Mouse (Mus musculus): ENCODE data around the gene Zzef1. TPM values are rescaled to one million over a fixed set of nuclear protein-coding genes. Genes with fewer than 3 reads are reported as not detected.
A peak's percentile ranks its signal among the peaks of the same experiment; 100 is the strongest.
"Not testable (repeated sequence)": the region's sequence is repeated elsewhere in the genome, so short reads cannot be mapped to it uniquely, and the experiment has no call there.

Gene Zzef1
- 87.3 to 90.8 TPM (median 90.0 TPM) in 3 replicates for total RNA-seq (2017)

DNA sequence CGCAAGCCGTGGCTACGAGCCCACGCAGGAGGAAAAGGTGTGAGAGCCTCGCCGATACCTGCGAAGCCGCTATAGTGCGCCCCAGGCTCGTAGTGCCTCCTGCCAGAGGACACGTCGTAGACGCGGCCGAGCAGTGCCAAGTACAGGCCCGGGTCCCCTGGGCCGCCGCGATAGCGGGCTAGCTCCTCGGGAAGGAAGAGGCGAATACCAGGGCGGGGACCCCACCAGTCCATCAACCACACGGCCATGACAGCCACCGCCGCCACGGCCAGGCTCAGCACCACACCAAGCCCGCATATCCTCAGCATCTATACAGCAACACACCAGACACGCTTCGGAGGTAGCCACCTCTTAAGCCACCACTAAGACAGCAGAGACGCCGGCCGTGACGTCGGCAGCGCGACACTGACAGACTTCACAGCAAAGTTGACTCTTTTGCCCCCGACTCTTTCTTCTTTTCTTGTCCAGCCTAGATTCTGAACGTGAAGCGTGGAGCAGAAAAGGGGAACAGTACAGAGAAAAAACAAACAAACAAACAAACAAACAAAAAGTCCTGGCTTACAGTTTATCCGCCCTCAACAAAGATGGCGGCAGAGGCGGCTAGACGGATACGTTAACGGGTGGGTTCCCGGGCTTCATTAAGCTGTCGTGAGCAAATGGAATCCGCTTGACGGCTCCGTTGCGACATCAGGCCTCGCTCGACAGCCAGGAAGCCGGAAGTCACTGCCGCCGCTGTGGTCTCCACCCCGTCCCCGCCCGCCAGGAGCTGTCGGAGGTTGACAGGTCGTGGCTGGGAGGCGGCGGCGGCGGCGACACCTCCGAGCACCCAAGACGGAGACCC lies at the start of gene Zzef1, which contains the start of gene Cyb5d2:
Gene Zzef1 (plus strand): TSS at position 772 of the 841 bp plus-strand sequence.
Gene Cyb5d2 (minus strand): TSS at position 688 of the 841 bp plus-strand sequence.
- peak; percentile 99 for ATAC-seq (replicated peaks; ENCODE audit: insufficient number of reproducible peaks, low FRiP score, low TSS enrichment, poor library complexity, severe bottlenecking)

DNA sequence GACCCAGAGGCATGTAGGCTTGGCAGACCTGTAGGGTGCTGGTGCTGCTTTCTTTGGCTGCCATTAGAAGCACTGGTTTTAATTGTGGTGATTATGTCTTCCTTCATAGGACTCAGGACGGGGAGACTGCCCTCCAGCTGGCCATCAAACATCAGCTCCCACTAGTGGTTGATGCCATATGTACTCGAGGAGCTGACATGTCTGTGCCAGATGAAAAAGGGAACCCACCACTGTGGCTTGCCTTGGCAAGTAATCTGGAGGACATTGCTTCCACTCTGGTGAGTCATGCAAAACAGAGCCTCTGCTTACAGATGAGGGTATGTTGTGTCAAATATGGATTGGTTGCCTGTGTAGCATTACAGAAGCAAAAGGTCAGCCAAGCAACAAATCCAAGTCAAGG lies 44.1 kb upstream of the Zzef1 start:
- ATAC-seq (replicated peaks; ENCODE audit: insufficient number of reproducible peaks, low FRiP score, low TSS enrichment, poor library complexity, severe bottlenecking), result no peak

DNA sequence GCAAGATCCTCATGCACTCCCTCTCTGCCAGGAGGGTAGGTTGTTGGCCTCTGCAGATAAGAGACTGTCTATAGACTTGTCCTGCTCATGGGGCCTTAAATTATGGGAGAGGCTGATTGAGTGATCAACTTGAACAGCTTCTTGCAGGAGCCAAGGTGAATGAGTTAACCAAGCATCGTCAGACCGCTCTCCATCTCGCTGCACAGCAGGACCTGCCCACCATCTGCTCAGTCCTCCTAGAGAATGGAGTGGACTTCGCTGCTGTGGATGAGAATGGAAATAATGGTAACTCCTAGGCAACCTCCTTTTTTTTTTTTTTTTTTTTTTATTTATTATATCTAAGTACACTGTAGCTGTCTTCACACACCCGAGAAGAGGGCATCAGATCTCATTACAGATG lies 37.7 kb upstream of the Zzef1 start:
- no peak for ATAC-seq (replicated peaks; ENCODE audit: insufficient number of reproducible peaks, low FRiP score, low TSS enrichment, poor library complexity, severe bottlenecking)

DNA sequence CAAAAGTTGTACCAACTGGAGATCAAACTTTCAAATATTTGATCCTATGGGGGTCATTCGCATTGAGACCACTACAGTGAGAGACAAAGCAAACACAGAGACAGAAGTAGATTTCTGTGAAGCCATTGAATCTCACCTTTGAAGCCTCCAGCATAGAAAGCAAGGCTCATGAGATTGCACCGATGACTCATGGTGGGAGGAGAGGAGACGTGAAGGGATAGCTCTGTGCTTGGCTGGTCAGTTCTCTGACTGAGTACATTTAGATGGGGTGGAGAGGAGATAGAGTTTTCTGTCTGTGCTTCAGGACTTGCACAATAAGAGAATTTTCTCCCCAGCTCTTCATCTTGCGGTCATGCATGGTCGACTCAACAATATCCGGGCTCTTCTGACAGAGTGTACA lies 36.4 kb upstream of the Zzef1 start:
- ATAC-seq (replicated peaks; ENCODE audit: insufficient number of reproducible peaks, low FRiP score, low TSS enrichment, poor library complexity, severe bottlenecking), result no peak

DNA sequence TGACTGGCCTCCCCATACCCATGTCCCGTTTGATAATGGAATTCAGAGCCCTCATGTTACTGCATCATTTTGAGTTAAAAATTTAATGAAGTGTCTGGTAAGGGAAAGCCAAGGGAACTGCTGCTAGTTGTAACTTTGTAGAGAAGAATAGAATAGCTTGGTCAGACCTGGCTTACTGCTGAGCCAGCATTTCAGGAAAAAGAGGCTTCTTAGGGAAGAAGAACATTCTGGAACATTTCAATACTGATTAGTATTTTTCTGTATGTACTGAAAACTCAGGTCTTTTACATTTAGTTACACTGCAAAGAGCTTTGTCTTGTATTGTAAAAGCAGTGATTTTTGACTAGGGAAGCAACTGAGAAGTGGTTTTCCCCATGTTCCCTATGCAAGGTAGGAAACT lies 35.2 kb upstream of the Zzef1 start:
- no peak for ATAC-seq (replicated peaks; ENCODE audit: insufficient number of reproducible peaks, low FRiP score, low TSS enrichment, poor library complexity, severe bottlenecking)

DNA sequence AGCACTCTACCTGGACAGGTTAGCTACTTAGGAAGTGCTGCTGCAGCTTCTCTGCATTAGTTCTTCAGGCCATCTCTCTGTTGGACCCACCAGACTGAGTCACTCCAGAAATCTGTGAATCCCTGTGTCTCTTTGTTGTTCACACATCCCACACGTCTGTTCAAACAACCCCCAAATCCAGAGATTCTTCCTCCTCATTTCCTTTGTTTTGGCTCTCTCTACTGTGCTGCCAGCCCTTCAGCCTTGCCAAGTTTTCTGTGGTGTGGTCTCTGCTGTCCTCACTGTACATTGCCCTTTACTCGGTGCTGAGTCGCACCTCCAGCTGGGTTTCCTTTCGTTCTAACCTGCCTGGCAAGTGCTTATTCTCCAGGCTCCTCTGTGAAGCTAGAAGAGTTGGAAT lies 31.8 kb upstream of the Zzef1 start:
- ATAC-seq (replicated peaks; ENCODE audit: insufficient number of reproducible peaks, low FRiP score, low TSS enrichment, poor library complexity, severe bottlenecking), result no peak

DNA sequence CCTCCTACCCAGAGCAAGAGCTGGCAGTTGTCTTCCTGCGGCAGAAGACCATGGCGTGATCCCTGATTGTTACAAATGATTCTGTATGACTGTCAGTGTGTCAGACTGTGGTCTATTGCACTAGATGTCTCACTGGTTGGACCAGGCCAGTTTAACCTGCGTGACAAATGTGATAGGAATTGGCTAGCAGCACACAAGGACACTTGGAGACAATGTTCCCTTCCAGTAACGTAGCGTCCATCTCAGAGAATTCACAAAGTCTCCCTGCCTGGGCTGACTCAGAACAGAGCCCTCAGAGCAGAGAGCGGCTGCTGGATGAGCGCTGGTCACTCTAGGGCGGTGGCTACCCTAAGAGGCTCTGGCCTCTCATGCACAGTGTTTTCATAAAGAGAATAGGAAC lies 28.3 kb upstream of the Zzef1 start:
- ATAC-seq (replicated peaks; ENCODE audit: insufficient number of reproducible peaks, low FRiP score, low TSS enrichment, poor library complexity, severe bottlenecking), result no peak

DNA sequence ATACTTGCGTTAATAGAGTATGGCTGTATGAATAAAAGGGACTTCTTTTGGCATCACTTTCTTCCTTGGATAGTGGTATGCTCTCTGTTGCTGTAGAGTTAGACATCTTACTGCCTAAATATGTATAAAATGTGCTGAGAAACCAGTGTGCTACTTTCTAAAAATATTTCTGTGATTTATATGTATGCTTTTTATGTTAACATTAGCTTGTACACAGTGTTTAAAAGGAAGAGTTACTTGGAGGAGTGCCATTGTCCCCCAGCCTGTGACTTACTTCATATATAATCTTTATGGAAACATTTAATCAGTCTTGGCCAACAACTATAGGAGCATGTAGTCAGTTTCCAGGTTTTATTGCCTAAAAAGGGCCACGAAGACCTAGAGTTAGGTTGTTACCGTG lies 27.0 kb upstream of the Zzef1 start:
- ATAC-seq (replicated peaks; ENCODE audit: insufficient number of reproducible peaks, low FRiP score, low TSS enrichment, poor library complexity, severe bottlenecking), result no peak

DNA sequence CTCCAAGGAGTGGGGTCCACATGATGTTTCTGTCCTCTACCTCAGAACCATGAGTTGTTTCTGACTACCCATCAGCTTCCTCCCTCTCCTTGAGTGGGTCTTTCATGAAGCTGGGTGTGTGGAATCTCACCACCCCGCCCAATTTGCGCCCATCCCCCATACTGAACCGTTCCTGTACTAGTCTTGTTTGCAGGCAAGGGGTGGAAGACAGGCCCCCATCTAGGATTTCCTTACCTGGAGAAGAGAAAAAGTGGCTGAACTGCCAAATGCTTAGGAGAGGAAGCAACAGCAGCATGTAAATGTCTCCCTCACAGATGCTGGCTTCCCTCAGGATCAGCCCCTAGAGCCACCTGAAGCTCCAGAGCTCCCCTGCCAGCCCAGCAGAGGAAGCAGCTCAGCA lies 25.7 kb upstream of the Zzef1 start:
- ATAC-seq (replicated peaks; ENCODE audit: insufficient number of reproducible peaks, low FRiP score, low TSS enrichment, poor library complexity, severe bottlenecking), result no peak

DNA sequence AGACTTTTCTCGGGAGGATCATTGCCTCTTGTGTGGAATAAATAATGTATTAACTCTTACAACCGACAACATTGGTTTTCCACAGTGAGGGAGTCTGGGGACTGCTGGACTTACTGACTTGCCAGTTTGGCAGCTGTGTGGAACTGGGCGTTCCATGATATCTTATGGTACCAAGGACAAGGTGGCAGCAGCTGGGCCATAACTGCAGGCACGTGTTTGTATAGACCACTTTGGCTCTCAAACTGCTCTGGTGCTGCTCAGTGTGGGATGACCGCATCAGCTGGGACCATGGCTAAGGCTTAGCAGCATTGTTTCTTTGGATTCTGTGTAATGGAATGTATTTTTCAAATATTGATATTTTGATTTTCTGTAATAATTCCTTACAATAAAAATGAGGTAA lies 25.2 kb upstream of the Zzef1 start:
- no peak for ATAC-seq (replicated peaks; ENCODE audit: insufficient number of reproducible peaks, low FRiP score, low TSS enrichment, poor library complexity, severe bottlenecking)

DNA sequence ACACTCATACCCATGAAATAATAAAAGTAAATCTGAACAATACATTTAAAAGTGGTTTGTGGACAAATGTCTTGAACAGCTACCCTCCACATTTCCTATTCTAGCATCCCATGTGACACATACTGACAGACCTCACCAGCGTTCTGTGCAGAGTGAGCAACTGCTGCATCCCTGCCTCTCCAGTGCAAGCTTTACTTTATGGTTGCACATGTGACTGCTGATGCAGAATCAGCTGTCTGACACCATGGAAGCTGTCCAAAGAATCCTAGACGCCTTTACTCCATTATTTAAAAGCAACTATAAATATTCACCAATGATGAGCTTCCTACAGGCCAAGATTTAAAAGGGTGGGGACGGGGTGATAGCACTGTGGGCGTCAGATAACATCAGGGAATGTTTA lies 24.6 kb upstream of the Zzef1 start:
- ATAC-seq (replicated peaks; ENCODE audit: insufficient number of reproducible peaks, low FRiP score, low TSS enrichment, poor library complexity, severe bottlenecking), result no peak

DNA sequence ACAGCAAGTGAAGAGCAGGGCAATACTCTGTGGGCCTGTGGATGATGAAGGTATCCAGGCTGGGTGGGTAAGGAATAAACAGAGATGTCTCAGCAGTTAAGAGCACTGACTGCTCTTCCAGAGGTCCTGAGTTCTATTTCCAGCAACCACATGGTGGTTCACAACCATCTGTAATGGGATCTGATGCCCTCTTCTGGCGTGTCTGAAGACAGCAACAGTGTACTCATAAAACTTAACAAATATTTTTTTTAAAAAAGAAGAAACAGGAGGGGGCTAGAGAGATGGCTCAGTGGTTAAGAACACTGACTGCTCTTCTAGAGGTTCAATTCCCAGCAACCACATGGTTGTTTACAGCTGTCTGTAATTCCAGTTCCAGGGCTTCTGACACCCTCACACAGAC lies 23.4 kb upstream of the Zzef1 start:
- ATAC-seq (replicated peaks; ENCODE audit: insufficient number of reproducible peaks, low FRiP score, low TSS enrichment, poor library complexity, severe bottlenecking), result not testable (repeated sequence)

DNA sequence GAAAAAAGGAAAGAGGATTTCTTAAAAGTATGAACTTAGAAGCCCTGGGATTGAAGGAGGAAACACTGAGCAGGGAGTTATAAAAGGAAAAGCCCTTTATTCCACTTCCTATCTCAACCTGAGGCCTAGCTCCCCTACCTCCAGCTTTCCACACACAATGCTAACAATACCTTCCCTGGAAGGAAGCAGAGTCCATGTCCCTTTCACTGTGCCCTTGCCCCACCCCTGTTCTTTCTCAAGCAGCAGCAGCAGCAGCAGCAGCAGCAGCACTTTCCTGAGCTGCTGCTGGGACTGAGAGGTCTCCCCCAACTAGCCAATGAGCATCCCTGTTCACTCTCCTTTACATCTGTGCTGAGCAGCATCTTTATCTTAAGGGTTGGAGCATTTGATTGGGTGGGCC lies 17.1 kb upstream of the Zzef1 start:
- ATAC-seq (replicated peaks; ENCODE audit: insufficient number of reproducible peaks, low FRiP score, low TSS enrichment, poor library complexity, severe bottlenecking), result no peak

DNA sequence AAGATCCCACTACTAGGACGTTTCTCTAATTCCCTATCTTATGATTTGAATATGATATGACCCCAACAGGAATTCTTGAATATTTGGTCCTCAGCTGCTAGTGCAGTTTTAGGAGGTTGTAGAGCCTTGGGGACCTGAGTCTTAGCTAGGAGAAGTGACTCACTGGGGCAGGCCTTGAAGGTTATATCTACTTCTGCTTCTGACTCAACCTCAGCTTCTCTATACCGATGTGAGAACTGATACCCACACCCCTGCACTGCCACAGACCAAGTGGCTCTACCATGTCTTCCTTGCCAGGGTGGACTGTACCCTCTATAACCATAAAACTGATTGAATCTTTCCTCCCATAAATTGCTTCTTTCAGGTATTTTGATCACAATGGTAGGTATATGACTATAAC lies 13.9 kb upstream of the Zzef1 start:
- peak; percentile 95 for ATAC-seq (replicated peaks; ENCODE audit: insufficient number of reproducible peaks, low FRiP score, low TSS enrichment, poor library complexity, severe bottlenecking)

DNA sequence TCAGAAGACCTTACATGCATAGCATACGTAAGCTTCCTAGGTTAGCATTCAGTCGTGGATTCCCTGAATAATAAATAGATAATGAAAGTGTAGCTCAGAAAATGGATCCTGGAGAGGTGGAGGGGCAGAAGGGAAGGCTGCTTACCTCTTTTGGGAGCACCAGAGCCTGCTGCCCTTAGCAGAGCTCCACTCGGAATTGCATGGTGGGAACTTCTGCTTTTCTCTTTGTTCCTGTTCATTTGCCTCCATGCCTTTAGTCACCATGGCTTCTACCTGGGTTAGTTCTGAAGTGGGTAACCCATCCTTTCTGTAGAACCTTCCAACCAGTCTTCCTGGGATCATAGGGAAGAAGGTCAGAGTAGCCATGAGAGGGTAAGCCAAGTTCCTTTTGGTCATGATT lies 13.5 kb upstream of the Zzef1 start:
- peak; percentile 49; the same call in 1 of the 2 replicates for ATAC-seq (replicated peaks; ENCODE audit: insufficient number of reproducible peaks, low FRiP score, low TSS enrichment, poor library complexity, severe bottlenecking)

DNA sequence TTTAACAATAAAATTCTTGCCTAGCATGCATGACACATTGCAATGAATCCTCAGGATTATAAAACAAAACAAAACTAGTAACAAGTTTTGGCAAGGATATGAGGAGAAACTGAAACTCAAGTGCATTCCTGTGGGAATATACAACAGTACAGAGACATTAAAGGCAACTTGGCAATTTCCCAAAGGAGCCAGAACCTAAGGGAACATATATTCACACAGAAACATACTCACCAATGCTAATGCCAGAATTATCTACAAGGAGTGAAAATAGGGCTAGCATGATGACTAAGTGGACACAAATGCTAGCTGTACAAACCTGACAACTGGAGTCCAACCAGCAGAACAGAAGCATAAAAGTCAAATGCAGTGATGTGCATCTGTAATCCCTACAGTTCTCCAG lies 4.0 kb upstream of the Zzef1 start:
- ATAC-seq (replicated peaks; ENCODE audit: insufficient number of reproducible peaks, low FRiP score, low TSS enrichment, poor library complexity, severe bottlenecking), result no peak

DNA sequence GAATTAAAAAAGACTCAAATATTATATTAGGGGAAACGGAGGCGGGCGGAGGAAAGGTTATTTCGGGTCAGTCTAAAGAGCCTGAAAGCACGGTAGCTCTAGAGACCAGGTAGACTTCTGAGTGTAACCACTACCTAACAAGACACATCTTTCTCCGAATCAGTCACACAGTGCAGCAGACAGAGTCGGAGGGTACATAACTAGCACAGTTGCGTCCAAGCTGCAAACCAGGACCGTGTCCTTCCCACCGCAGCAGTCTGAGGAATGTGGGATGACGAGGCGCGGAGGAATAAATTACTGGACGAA lies 924 bp upstream of the Zzef1 start:
- ATAC-seq (replicated peaks; ENCODE audit: insufficient number of reproducible peaks, low FRiP score, low TSS enrichment, poor library complexity, severe bottlenecking), result 0 out of 2 replicates have a peak, but pooled peaks have one; percentile 2

DNA sequence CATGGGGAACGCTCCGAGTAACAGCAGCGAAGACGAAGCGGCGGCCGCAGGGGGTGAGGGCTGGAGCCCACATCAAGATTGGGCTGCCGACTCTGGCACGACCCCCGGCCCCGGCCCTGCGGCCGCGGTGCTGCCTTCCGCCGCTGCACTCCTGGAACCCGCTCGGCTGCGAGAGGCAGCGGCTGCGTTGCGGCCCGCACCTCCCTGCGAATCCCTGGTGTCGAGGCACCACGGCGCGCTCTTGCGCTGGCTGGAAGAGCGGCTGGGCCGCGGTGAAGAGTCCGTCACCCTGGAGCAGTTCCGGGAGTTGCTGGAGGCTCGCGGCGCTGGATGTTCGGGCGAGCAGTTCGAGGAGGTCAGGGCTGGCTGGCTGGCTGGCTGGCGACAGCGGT lies 266 bp downstream of the Zzef1 start:
- 0 out of 2 replicates have a peak, but pooled peaks have one; percentile 8 for ATAC-seq (replicated peaks; ENCODE audit: insufficient number of reproducible peaks, low FRiP score, low TSS enrichment, poor library complexity, severe bottlenecking)

DNA sequence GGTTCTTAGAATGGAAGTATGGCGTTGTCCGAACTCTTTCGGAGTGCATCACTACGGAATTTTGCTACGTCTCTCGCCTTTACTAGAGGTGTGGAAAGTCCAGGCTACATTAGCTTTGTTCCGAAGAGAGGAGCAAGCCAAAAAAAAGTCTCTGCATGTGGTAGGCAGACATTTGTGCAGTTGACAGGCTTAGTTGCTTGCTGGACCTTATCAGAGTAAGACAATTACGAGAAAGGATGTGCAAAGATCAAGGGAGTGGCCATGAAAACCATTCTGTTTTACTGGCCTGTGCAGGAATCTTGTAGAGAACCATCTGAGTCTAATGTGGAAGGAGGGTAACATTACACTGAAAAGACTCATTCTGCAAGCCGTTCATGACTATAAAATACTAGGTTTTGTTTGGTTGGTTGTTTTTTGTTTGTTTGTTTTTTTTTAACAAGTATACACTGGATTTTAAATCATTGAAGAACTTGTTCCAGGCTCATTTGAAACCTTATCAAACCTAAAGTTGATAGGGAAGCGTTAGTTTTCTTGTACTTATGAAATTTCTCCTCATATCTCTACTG lies 830 bp downstream of the Zzef1 start:
- no peak for ATAC-seq (replicated peaks; ENCODE audit: insufficient number of reproducible peaks, low FRiP score, low TSS enrichment, poor library complexity, severe bottlenecking)

DNA sequence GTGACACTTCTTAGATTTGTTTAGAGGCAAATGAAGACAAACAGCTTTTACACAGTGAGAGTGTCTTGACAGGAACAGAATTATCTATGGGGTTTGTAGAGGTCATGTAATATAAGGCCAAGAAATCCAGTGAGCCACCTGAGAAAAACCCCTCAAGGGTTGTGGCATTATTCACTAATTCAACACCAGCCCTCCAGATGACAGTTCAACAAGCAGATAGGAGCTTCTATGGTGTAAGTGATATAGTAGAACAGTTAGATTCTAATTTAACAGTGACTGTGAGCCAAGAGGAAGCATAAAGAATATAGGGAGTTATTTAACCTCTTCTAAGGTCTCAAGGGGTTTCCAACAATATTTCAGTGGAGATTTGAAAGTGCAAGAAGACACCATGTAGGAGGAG lies 2.1 kb downstream of the Zzef1 start:
- ATAC-seq (replicated peaks; ENCODE audit: insufficient number of reproducible peaks, low FRiP score, low TSS enrichment, poor library complexity, severe bottlenecking), result no peak

Data from monocyte, adult 5-6 weeks (primary cell).